Mouse (Mus musculus): ENCODE results near the gene Zfp202. TPM values are rescaled to one million over a fixed set of nuclear protein-coding genes. Genes with fewer than 3 reads are reported as not detected.

Gene Zfp202
- polyA plus RNA-seq, 1 experiment from 2014 or later = 8.1 TPM

DNA sequence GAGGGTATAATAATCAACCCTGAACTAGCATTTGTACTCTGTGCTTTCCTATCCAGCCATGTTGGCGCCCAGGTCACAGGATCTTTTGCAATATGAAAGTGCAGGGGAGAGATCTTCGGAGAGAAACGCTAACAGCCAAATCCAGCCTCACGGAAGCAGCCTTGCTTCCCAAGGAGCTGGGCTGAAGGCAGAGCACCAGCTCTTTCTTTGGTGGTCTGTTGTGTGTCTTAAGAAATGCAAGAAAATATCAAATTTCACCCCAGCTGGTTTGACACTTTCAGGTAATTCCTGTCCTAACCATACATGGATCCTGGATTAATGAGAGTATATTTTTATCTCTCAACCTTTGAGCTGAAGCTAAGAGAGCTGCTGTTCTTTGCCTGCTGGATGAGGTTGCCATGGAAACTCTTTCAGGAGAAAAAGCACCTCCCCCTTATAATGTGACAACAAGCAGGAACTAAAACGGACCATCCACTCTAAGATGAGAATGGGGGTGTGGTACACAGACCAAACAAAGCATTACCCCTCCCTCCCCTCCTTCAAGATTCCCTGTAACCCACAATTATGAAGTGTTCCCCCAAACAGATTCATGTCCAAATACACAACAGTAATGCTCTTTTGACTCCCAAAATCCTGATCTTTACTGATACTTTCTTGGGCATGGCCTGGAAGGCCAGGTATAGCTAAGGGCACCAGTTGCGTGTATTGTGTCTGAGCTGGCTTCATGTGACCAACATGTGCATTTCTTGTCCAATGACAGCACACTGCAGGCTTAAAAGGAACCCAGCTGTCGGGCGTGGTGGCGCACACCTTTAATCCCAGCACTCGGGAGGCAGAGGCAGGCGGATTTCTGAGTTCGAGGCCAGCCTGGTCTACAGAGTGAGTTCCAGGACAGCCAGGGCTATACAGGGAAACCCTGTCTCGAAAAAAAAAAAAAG lies 50.1 kb downstream of the Zfp202 start:
- peak overlapping the region; percentile 64 for H3K9ac ChIP-seq
- no peaks in the 10 kb centered on the region for H3K36me3 ChIP-seq
- WGBS = 54% methylated on average over 13 of the region's 13 CpGs
- H3K4me2 ChIP-seq = peak overlapping the region; percentile 77
- peak overlapping the region; percentile 47 for H3K4me3 ChIP-seq
- no peak overlapping the region for H3K27ac ChIP-seq
- peaks cover 12% of the 10 kb centered on the region; the same call in 1 of the 2 replicates for H3K4me1 ChIP-seq
- no peaks in the 10 kb centered on the region for H3K9me3 ChIP-seq
- ATAC-seq (ENCODE audit: insufficient number of reproducible peaks, insufficient read depth, low FRiP score, low TSS enrichment, low read depth) = no peak
- H3K27me3 ChIP-seq = peaks cover 32% of the 10 kb centered on the region

DNA sequence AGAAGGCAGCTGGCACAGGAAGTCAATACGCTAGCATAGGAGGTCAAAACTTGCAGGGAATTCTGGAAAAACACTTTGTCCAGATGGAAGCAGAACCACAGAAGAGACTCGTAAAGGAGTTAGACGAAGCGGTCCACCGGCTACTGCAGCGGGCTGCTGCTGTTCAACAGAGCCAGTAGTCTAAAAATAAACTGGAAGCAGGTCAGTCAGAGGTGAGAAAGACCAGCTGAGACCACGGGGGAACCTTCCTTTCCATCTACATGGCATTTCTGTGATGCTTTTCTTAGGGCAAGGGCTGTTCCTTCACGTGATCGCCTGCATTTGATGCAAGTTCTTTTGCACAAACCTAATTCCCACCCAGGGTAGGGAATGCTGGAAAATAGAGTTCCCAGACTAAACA lies 53.4 kb downstream of the Zfp202 start:
- WGBS = 74% methylated on average over 9 of the region's 9 CpGs
- no peak overlapping the region for H3K4me3 ChIP-seq
- peaks cover 12% of the 10 kb centered on the region; the same call in 1 of the 2 replicates for H3K4me1 ChIP-seq
- H3K9me3 ChIP-seq = peaks cover 5% of the 10 kb centered on the region
- no peak overlapping the region for H3K27ac ChIP-seq
- no peaks in the 10 kb centered on the region for H3K36me3 ChIP-seq
- no peak for ATAC-seq (ENCODE audit: insufficient number of reproducible peaks, insufficient read depth, low FRiP score, low TSS enrichment, low read depth)
- H3K4me2 ChIP-seq = no peak overlapping the region
- peaks cover 12% of the 10 kb centered on the region for H3K27me3 ChIP-seq
- H3K9ac ChIP-seq = no peak overlapping the region

DNA sequence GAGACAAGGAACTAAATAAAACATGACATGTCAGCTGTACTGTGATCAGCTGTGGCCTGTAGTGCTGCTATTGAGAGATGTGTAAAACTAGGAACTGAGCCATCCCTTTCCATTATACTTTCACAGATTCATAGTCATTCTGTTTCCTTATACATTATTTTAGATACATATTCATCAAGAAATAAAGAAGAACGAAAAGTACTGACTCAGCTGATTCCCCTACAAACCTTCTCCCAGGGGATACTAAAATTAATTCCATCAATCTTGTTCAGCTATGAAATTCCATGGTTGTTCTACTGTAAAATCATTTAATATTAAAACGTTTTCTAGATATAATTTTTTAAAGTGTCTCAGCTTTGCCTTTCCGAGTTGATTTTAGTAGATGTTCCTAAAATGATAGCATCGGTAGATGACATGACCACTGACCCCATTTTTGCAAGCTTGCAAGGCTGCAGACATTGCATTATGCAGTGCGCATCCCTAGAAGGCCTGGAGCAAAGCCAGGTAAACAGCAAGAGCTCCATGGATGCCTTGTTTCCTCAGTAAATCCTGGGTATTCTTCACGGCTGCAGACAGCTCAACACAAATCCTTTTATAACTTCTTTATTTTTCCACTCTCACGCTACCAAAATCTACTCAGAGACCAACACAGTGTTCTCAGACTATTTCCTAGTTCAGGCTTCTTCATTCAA lies 54.0 kb downstream of the Zfp202 start:
- H3K9me3 ChIP-seq = peaks cover 5% of the 10 kb centered on the region
- H3K4me3 ChIP-seq = no peak overlapping the region
- H3K4me1 ChIP-seq = peaks cover 10% of the 10 kb centered on the region; the same call in 1 of the 2 replicates
- WGBS = 78% methylated on average over 7 of the region's 7 CpGs
- ATAC-seq (ENCODE audit: insufficient number of reproducible peaks, insufficient read depth, low FRiP score, low TSS enrichment, low read depth) = no peak
- H3K9ac ChIP-seq = no peak overlapping the region
- no peak overlapping the region for H3K27ac ChIP-seq
- H3K27me3 ChIP-seq = peaks cover 5% of the 10 kb centered on the region
- no peaks in the 10 kb centered on the region for H3K36me3 ChIP-seq
- no peak overlapping the region for H3K4me2 ChIP-seq

DNA sequence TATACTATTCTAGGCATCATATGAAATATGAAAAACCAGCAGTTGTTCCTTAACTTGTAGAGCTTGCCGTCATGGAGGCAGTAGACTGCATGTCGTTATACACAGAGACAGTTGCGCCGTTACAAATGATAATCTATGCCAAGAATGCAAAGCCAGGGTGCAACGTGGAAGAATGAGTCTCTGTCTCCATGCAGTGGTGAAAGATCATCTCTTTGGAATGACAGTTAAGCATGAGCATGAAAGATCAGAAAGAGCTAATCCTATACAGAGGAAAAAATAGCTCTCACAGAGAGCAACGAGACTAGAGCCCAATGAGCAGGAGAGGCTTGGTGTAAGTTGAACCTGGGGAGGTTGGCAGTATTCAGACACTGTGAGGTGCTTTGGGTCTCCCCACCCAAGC lies 54.6 kb downstream of the Zfp202 start:
- Histone ChIP-seq H3K4me1 (peaks cover 6% of the 10 kb centered on the region; the same call in 1 of the 2 replicates), H3K27ac (no peak overlapping the region), H3K9me3 (peaks cover 5% of the 10 kb centered on the region), H3K4me2 (no peak overlapping the region), H3K9ac (no peak overlapping the region), H3K4me3 (no peak overlapping the region), H3K27me3 (no peaks in the 10 kb centered on the region), H3K36me3 (no peaks in the 10 kb centered on the region)
- no peak for ATAC-seq (ENCODE audit: insufficient number of reproducible peaks, insufficient read depth, low FRiP score, low TSS enrichment, low read depth)
- WGBS = 70% methylated on average over 6 of the region's 6 CpGs

DNA sequence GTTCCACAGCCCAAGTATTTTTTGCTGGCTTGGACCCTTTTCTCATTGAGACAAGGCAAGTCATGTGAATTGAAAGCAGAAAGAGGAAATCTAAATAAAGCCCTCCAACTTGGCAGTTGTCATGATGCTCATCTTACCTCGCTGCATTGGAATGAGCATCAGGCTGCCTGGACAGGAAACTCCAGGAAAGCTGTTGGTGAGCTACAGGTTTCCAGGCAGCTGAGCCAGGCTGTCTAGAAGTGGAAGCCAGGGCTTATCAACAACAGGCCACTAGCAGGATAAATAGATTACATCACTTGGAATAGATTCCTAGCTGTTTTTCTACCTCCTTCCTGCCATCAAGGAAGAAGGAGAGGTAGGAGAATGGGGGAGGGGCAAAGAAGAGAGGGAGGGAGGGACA lies 57.0 kb downstream of the Zfp202 start:
- Histone ChIP-seq H3K27ac (no peak overlapping the region), H3K4me2 (no peak overlapping the region), H3K4me3 (no peak overlapping the region), H3K9me3 (peaks cover 5% of the 10 kb centered on the region), H3K27me3 (no peaks in the 10 kb centered on the region), H3K36me3 (no peaks in the 10 kb centered on the region), H3K9ac (no peak overlapping the region), H3K4me1 (peaks cover 4% of the 10 kb centered on the region; the same call in 1 of the 2 replicates)
- 60% methylated on average over 1 of the region's 1 CpGs for WGBS
- no peak for ATAC-seq (ENCODE audit: insufficient number of reproducible peaks, insufficient read depth, low FRiP score, low TSS enrichment, low read depth)

DNA sequence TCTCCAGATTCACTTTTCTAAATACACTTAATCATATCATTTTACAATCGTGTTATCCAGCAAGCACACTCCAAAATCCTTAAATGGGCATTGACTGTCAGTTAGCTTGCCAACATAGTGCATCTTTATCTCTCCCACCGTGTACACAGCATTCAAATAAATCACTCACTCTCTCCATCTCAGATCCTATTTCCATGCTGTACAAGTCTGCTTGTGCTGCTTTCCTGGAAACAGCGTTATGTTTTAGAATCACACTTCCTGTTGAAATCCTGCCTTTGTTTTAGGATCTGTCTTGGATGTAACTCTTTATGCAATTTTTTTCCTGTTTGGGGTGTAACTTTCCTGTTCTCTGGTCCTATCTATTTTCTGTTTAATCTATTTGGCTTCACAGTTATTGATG lies 60.3 kb downstream of the Zfp202 start:
- Histone ChIP-seq H3K4me2 (no peak overlapping the region), H3K4me1 (no peaks in the 10 kb centered on the region), H3K4me3 (no peak overlapping the region), H3K9ac (no peak overlapping the region), H3K27ac (no peak overlapping the region), H3K36me3 (no peaks in the 10 kb centered on the region), H3K27me3 (no peaks in the 10 kb centered on the region), H3K9me3 (peaks cover 5% of the 10 kb centered on the region)
- no peak for ATAC-seq (ENCODE audit: insufficient number of reproducible peaks, insufficient read depth, low FRiP score, low TSS enrichment, low read depth)
- WGBS = 74% methylated on average over 3 of the region's 3 CpGs

Other genes starting within 250 kb of the Zfp202 start
- not detected in 2 replicates for gene Olfr975, start 240.3 kb upstream of the Zfp202 start, polyA plus RNA-seq (2015; fragmentation: Nextera tagmentation; extraction: Ambion mirVana)
- not detected in 2 replicates for gene Olfr976, start 231.2 kb upstream of the Zfp202 start, polyA plus RNA-seq (2015; fragmentation: Nextera tagmentation; extraction: Ambion mirVana)
- not detected in 2 replicates for gene Olfr978, start 200.2 kb upstream of the Zfp202 start, polyA plus RNA-seq (2015; fragmentation: Nextera tagmentation; extraction: Ambion mirVana)
- gene Olfr979, start 188.9 kb upstream of the Zfp202 start, polyA plus RNA-seq (2015; fragmentation: Nextera tagmentation; extraction: Ambion mirVana) = not detected in 2 replicates
- not detected in 2 replicates for gene Olfr980, start 182.7 kb upstream of the Zfp202 start, polyA plus RNA-seq (2015; fragmentation: Nextera tagmentation; extraction: Ambion mirVana)
- not detected in 2 replicates for gene Olfr981, start 170.9 kb upstream of the Zfp202 start, polyA plus RNA-seq (2015; fragmentation: Nextera tagmentation; extraction: Ambion mirVana)
- gene Olfr982, start 118.5 kb upstream of the Zfp202 start, polyA plus RNA-seq (2015; fragmentation: Nextera tagmentation; extraction: Ambion mirVana) = not detected in 2 replicates
- gene Olfr983, start 98.7 kb upstream of the Zfp202 start, polyA plus RNA-seq (2015; fragmentation: Nextera tagmentation; extraction: Ambion mirVana) = not detected in 2 replicates
- not detected in 2 replicates for gene Olfr984, start 78.1 kb upstream of the Zfp202 start, polyA plus RNA-seq (2015; fragmentation: Nextera tagmentation; extraction: Ambion mirVana)
- not detected in 2 replicates for gene Olfr985, start 62.1 kb upstream of the Zfp202 start, polyA plus RNA-seq (2015; fragmentation: Nextera tagmentation; extraction: Ambion mirVana)
- not detected in 2 replicates for gene Tmem225, start 44.2 kb upstream of the Zfp202 start, polyA plus RNA-seq (2015; fragmentation: Nextera tagmentation; extraction: Ambion mirVana)
- gene Olfr986, start 11.4 kb upstream of the Zfp202 start, polyA plus RNA-seq (2015; fragmentation: Nextera tagmentation; extraction: Ambion mirVana) = not detected in 2 replicates
- gene Scn3b, start 76.9 kb downstream of the Zfp202 start, polyA plus RNA-seq (2015; fragmentation: Nextera tagmentation; extraction: Ambion mirVana) = 2.8 and 3.0 TPM in 2 replicates